Mouse (Mus musculus) embryo, embryonic 11 days (tissue): ENCODE measurements around the gene Olfr414.

Experiments
- DNase-seq: peaks from one replicate; pipeline ENCODE4 v3.0.0-alpha.2; 2015

Olfr414 gene

DNA sequence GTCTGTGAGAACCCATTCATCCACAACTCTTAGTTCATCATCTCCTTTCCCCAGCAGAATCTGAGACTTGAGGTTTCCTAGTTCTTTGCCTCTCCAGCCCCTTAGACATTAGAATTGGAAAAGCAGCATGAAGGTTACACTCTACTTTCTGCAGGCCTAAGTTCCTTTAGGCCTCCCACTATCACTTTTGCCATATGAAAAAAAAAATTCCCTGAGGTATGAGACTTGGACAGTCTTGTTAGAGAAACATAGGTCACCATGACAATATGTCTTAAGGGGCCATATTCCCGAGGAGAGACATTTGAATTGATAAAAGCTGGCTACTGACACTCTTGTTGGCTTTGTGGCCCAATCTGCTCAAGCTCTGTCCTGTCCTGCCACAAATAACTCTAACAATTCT is at the start of gene Olfr414:
Gene Olfr414 (plus strand): TSS at position 301 of the 400 bp plus-strand sequence.
- DNase-seq: no peak

DNA sequence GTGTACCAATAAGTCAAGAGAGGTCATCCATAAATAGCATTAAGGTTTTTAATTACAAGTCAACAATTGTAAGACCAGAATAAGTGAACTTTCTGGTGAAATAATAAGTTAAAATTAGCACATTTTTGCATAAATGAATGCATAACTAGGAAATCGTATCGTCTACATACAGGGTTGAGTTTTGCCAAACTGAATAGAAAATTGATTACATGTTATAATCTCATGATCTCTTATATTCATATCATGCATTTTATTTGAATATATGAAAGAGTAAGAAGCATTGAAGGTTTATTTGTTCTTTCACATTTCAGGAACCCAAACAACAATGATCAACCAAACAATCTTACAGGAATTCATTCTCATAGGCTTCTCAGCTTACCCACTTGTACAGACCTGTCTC is 33.1 kb upstream of the Olfr414 start, which contains the start of gene Olfr248:
Gene Olfr248 (plus strand): TSS at position 301 of the 400 bp plus-strand sequence.
- DNase-seq: no peak

DNA sequence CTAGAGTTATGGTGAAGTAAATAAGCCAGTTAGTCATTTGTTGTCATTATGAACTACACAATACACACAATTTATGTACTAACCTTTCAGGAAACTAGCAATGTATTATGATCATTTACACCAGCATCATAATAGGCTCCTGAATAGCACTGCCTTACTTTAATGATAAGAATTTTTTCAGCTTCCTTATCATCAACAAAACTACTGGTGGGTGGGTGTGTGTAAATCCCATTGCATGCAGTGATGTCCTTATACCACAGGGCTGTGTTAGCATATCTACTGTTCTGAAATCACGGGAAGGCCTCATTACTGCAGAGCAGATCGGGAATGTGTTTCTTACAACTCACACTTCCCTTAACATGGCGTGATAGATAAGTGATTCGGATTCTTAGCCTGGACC is 905 bp upstream of the Olfr414 start:
- DNase-seq: no peak

DNA sequence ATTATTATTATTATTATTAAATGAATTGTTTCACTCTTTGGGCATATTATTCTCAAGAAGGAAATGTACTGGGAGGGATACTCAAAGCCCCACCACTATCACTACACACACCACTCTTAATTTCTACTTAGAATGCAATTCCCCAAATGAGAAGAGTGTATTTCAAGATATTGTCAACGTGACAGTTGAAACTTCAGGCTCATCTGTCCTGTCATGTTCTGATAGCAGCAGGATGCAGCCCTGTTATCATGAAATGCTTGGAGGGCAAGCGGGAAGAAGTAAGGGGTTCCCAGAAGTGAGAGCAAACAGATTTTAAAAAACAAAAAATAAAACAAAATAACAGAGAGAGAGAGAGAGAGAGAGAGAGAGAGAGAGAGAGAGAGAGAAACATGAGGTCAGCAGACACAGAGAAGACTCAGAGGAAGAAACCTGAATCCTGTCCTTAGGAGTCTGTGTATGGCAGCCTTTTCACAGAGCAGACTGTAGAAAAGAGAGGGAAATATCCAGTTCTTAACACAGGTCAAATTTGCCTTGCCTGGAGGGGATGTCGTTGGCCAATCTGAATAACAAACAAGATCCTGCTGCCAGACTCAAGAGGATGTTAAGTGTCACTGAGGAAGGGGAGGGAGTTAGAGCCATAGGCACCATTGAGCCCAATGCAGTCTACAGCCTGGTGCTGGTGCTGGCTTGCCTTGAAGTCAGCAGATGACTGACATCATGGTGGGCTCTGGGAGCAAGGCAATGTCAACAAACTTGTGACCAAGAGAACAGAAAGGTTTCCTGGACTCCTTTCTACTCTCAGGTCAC is 2.5 kb downstream of the Olfr414 start:
- DNase-seq: no peak

DNA sequence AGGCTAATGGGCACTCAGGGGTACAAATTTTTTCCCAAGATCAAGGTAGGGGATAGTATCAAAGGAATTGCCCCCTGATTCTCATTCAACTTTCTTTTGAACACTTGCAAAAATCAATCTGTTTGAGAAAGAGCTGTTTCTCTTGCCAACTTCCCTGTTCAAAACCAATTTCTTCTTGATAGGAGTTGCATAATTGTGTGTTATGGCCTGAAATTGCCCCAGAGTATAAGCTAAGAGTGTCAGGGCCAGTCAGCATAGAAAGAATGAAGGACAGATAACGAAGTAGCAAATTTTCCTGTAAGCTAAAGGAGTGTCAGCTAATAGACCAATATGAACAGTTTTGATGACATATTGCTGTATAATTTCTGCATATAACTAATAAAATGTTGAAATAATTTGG is 3.5 kb downstream of the Olfr414 start:
- no peak for DNase-seq

DNA sequence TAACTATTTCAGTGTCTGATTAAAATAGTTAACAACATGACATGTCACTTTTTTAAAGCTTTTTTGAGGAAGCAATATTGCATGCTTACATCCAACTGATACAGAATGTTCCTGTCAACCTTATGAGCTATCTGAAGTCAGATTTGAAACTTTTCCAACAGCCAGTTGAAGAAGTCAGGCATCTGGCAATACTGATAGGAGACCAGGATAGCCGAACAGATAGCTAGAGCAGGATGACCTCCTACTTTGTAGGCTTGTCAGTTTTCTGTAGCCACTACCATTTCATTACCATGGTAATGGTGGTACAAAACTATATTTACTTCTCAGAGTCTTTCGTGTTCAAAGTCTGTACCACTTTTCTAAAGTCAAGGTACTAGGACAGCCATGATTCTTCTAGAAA is 4.5 kb downstream of the Olfr414 start:
- no peak for DNase-seq

DNA sequence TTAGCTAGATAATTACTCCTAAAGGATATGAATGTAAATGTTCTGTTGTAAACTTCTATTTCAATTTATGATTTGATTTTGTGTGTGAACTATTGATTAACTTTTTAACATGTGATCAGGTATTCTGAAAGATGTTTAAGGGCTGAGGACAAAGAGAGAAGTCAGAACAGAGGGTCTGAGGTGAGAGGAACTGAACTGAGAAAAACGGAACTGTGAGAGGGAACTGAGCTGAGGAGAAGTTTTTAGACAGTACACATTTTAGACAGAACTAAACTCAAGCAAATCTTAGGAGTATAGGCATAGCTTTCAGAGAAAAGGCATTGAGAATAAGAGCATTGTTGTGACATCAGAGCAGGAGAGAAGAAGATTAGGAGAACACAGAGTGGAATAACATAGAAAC is 10.3 kb downstream of the Olfr414 start:
- no peak for DNase-seq

DNA sequence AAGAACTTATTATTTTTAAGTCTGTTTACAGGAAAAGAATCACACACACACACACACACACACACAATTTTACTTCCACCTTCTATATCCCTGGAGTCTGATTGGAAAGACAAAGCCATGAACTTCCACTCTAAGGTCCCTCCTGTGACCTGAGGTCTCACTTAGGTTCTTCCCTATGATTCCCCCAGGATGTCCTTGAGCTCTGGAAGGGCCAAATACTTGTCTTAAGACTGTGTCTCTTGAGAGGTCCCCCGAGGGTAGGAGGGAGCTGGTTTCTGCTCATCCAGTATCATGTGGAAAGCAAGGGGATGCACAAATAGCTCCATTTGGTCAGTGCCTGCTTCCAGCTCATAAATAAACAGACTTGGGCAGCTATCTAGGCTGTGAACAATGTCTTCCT is 17.9 kb downstream of the Olfr414 start, which contains the start of gene Olfr220:
Gene Olfr220 (plus strand): TSS at position 301 of the 400 bp plus-strand sequence.
- no peak for DNase-seq

DNA sequence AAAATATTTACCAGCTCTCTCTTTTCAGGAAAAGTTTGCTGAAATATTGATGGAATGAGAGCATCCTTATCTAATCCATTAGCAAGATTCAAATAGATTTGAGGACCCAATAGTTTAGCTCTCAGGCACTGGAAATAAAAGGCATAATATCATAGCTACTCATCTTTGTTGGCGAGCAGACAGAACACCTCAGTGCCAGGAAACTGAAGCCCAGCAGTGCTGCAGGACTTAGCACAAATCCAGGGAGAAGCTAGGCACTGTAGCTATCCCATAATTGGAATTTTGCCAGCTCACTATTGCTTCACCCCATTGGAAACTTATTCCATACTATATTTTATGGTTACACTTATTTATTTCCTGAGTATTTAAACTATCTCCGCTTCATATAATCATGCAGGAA is 31.2 kb downstream of the Olfr414 start:
- DNase-seq: no peak

DNA sequence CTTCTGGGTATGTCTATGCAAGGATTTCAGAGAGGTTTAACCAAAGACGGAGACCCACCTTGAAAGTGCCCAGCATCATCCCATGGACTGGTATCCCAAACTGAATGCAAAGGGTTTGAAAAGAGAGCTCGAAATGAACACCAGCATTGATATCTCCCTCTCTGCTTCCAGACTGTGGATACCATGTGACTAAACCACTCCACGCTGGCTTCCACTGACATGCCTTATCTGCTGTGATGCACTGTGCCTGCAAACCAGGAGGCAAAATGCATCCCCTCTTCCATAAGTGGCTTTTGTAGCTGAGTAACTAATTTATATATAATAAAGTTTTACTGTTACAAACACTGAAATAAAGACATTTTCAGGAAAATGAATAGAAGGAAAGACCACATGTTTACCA is 41.5 kb downstream of the Olfr414 start:
- no peak for DNase-seq

DNA sequence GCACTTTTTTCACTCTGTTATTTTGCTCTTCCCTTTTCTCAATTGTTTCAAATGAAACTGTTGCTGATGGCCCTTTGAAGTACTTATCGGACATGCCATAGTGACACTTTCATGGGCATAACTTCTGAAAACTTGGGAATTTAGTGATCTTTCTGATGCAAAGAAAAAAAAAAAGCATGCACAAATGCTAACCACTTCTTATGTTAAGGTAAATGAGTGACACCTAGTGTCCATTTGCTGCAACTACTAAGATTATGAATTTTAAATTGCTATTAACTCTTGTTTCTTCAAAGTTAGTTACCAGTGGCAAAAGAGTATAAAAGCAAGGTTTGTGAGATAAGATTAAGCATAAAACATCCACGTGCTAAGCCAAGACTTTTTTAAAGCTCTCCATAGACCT is 42.4 kb downstream of the Olfr414 start:
- peak; percentile 37 for DNase-seq

DNA sequence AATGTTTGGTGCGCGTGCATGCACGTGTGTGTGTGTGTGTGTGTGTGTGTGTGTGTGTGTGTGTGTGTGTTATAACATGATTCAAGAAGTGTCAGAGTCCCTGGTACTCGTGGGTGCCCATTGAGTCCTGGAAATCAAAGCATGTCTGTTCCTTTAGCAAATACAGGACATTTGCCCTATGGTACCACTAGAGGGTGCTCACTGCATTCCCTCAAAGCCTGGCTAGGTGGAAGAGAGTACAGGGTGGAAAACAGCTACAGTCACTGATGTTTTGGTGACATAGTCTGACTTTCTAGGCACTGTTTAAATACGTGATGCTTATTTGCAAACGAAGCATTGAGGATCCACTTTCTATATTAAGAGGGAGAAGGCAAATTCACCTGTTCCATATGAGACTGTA is 45.9 kb downstream of the Olfr414 start:
- peak; percentile 75 for DNase-seq

DNA sequence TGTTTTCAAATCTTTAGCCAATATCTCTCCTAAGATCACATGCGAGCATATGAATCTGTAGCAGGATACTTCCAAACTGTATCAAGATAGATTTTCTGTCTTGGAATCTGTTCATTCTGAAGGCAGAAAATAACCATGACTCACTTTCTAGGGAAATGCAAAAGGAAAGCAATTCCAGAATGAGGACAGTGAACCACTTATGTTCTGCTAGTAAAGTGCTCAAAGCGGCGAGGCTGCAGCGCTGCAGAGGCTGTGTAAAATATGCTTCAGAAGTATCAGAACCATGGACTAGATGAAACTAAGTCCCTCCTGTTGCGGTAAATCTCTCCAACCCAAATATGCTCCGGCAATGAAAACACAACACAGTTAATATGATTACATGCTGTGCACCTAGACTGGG is 58.7 kb downstream of the Olfr414 start:
- no peak for DNase-seq
